Mouse (Mus musculus): Measurements from ENCODE around the gene Hexa.

Hexa gene

GRCm38 (mm10) chr9:59552610-59553009, 13.3 kb downstream of the Hexa start:
- DNase-seq (ENCODE audit: low read depth, low spot score), result no peak

- no peak for DNase-seq (ENCODE audit: low read depth, low spot score)
These were observed 14.4 kb downstream of the Hexa start for GRCm38 (mm10) chr9:59553719-59554118.

GRCm38 (mm10) chr9:59565600-59565999, 26.3 kb downstream of the Hexa start:
- peak; percentile 90 for DNase-seq (ENCODE audit: low read depth, low spot score)

- DNase-seq (ENCODE audit: low read depth, low spot score), result peak; percentile 82
These were observed 27.8 kb downstream of the Hexa start for GRCm38 (mm10) chr9:59567111-59567510.

GRCm38 (mm10) chr9:59571852-59572251, 32.5 kb downstream of the Hexa start:
- no peak for DNase-seq (ENCODE audit: low read depth, low spot score)

GRCm38 (mm10) chr9:59577401-59577800, 38.1 kb downstream of the Hexa start:
- DNase-seq (ENCODE audit: low read depth, low spot score), result no peak

GRCm38 (mm10) chr9:59577844-59578504, 38.6 kb downstream of the Hexa start, which contains the start of gene Celf6:
TSS of gene Celf6 (plus strand) at chr9:59577917.
- DNase-seq (ENCODE audit: low read depth, low spot score), result no peak

GRCm38 (mm10) chr9:59578505-59578867, 39.1 kb downstream of the Hexa start:
- no peak for DNase-seq (ENCODE audit: low read depth, low spot score)

- peak; percentile 82 for DNase-seq (ENCODE audit: low read depth, low spot score)
These were observed 45.5 kb downstream of the Hexa start for GRCm38 (mm10) chr9:59584871-59585308.

- no peak for DNase-seq (ENCODE audit: low read depth, low spot score)
These were observed 48.9 kb downstream of the Hexa start for GRCm38 (mm10) chr9:59588252-59588651.

GRCm38 (mm10) chr9:59588710-59589671, 49.7 kb downstream of the Hexa start:
- no peak for DNase-seq (ENCODE audit: low read depth, low spot score)

GRCm38 (mm10) chr9:59589703-59590439, 50.5 kb downstream of the Hexa start:
- DNase-seq (ENCODE audit: low read depth, low spot score), result peak; percentile 54

GRCm38 (mm10) chr9:59601661-59602060, 62.3 kb downstream of the Hexa start:
- no peak for DNase-seq (ENCODE audit: low read depth, low spot score)

GRCm38 (mm10) chr9:59605967-59606366, 66.6 kb downstream of the Hexa start:
- DNase-seq (ENCODE audit: low read depth, low spot score), result no peak

- no peak for DNase-seq (ENCODE audit: low read depth, low spot score)
These were observed 71.6 kb downstream of the Hexa start for GRCm38 (mm10) chr9:59610950-59611349.
